Mouse (Mus musculus) adrenal gland, postnatal 4 days (tissue): ENCODE data around the gene Proca1. TPM values are rescaled to one million over a fixed set of nuclear protein-coding genes. Genes with fewer than 3 reads are reported as not detected.
"Not testable (repeated sequence)": the region's sequence is repeated elsewhere in the genome, so short reads cannot be mapped to it uniquely, and the experiment has no call there.

Experiments used
- DNase-seq, 2 experiments: peaks; one replicate each; pipeline ENCODE4 v3.0.0; 2021 to 2022; ENCODE audit warnings: low spot score in 2 of 2, mixed read lengths in 2 of 2
- total RNA-seq, 2 experiments: library from RNA; stranded (reverse); gene quantifications; 2 replicates each; pipeline ENCODE4 v1.2.3; 2021

Proca1 gene
- total RNA-seq, 2 experiments from 2014 or later = 7.9 to 8.8 TPM

DNA sequence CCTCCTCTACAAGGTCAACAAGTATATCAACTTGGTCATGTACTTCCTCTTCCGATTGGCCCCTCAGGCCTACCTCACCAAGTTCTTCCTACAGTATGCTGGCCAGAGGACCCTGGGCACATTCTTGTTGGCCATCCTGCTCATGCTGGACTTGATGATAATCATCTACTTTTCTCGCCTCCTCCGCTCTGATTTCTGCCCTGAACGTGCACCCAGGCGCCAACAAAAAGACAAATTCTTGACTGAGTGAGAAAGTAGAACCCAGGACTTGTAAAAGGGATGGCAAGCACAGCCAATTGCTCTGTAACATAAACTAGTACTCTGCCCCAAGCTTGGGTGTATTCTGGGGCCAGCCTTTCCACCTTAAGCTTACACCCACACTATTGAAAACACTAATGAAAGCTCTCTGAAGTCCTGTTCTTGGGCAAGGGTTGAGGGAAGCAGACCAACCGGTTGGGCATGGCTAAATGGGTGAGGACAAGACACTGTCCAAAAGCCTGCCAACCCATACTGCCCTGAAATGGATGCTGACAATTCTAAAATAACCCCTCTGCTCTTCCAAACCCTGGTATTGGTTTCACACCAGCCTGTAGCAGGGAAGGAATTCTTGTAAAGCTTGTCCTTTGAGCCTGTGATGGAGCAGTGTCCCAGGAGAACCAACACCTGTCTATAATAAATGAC lies 13.0 kb upstream of the Proca1 start:
- DNase-seq = no peak

DNA sequence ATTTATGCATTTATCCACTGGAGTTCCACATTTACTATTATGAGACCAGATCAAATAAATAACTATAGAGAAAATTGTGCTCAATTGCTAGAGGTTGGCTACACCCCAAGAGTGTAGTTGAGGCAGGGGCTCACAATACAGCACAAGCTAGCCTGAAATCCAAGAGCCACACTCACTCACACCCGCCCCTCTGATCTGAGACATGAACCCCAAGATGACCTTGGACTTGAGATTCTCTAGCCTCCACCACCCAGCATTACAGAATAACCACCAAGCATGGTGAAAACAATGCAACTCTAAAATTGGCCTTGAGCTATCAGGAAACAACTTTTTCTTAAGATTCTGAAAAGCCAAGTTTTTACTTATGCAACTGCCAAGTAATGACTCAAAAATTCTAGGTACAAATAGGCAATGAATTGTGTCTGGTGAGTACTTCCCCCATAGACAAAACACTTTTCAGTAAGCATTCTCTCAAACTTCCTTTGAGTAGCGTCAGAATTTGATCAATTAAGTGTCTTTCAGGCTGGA lies 11.3 kb upstream of the Proca1 start:
- DNase-seq = no peak

DNA sequence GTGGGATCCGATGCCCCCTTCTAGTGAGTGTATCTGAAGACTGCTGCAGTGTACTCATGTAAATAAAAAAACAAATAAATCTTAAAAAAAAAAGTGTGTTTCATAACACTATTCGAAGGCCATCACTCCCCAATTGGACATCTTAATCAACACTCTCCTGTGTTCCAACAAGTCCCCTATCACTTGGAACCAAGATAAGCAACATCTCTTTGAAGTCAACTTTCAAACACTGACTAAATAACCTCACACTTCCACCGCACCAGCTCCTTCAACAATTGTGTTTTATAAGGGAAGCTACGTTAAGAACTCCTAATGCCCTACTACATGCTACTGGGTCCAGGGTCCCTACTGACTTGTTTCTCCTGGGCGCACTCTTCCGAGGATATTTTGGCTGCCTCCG lies 10.7 kb upstream of the Proca1 start:
- DNase-seq = no peak

DNA sequence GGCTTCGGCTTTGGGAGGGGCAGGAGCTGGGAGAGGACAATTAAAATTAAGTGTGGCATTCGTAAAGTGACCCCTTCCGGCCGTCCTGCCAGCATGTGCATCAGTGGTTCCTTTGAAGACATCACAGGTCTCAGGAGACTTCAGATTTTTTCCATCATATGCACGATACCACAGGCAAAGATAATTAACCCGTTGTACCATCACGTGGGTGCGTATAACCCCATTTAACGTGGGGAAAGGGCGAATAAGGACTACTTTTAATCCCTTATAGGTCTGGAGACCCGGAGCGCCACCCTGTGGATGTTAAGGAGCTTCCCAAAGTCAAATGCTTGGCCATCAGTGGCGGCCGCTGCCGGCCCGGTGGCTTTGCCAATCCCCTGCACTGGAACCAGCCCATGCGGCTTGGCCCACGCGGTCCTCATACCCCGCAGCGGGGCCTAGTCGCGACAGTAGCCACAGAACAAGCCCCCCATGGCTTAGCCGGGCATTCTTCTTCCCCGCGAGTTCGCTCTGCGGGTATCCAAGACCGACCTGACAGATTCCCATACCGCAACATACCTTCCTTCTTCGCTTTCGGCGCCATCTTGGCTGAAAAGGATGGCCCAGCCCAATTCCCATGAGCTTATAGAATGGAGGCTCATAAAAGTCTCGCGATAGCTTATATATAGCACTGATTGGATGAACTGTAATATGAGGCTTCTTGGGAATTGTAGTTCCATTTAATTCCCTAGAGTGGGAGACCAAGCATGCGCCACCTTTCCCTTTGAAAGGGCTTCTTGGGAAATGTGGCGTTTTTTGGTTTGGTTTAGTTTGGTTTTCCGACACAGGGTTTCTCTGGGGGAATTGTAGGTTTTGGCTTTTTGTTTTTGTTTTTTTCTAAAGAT lies 10.0 kb upstream of the Proca1 start, which contains the start of gene Rpl23a:
Rpl23a (minus strand) TSS at position 624 of the 884 bp plus-strand sequence.
- peak; percentile 39 to 72 for DNase-seq

DNA sequence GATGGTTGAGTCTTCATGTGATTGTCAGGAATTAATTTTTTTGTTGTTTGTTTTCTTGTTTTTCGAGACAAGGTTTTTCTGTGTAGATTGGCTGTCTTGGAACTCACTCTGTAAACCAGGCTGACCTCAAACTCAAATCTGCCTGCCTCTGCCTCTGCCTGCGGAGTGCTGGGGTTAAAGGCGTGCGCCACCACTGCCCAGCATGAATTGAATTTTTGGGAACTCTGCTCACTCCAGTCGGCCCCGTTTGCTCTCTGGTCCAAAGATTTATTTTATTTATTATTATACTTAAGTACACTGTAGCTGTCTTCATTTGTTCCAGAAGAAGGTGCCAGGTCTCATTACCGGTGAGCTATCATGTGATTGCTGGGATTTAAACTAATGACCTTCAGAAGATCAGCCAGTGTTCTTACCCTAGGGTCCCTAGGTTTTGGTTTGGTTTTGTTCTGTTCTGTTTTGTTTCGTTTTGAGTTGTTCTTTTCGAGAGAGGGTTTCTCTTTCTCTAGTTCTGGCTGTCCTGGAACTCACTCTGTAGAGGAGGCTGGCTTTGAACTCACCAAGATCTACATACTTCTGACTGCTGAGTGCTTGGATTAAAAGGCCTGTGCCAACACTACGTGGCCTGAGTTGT lies 9.2 kb upstream of the Proca1 start:
- no peak for DNase-seq

DNA sequence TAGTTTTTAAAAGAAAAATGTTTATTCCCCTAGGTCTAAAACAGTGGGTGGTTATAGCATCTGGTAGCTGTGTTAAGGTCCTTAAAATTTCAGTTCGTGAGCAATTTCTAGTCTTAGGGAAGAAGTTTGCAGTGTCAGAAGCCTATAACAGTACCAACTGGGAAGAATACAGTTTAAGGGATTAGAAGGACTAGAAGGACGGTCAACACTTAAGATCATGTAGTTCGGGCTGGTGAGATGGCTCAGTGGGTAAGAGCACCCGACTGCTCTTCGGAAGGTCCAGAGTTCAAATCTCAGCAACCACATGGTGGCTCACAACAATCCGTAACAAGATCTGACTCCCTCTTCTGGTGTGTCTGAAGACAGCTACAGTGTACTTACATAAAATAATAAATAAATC lies 8.5 kb upstream of the Proca1 start:
- not testable (repeated sequence) for DNase-seq

DNA sequence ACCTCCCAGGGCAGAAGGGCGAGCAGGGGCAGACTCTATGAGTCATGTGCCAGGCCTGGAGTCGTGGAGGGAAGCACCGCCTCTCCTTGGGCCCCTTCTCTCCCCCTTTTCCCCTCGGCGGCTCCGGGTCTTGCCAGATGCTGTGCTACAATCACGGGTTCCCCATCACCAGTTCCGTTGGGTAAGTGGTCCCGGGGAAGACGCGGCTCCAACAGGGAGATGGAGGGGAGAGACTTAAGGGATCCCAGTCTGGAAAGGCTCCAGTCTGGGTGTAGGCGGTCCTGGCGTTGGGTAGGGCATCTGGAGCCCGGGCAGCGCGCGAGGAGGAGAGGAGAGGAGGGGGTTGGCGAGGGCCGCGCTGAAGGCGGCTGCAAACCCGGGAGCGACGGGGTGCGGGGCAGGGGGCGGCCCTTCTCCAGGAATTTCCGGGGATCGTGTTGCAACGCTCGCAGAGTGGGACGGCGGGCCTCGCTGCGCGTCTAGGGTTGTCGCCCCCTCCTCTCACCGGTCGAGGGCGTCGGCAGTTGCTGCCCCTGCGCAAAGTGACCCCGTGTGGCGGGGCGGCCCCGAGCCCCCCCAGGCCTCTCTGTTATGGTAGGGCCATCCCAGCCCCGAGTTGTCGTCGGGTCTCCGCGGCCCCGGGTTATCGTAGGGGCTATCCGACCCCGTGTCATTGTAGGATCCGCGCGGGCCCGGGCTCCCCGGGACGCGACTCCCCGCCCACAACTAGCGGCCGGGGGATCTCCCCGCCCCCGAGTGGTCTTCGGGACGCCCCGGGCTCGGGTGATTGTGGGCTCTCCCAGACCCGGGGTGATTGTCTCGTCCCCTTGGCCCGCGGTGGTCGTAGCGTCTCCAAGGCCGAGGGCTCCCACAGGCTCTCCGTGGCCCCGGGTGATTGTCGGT lies 4.6 kb upstream of the Proca1 start, which contains the start of gene Rab34:
Rab34 (plus strand) TSS at position 100 of the 903 bp plus-strand sequence.
- DNase-seq = peak; percentile 62 to 70

DNA sequence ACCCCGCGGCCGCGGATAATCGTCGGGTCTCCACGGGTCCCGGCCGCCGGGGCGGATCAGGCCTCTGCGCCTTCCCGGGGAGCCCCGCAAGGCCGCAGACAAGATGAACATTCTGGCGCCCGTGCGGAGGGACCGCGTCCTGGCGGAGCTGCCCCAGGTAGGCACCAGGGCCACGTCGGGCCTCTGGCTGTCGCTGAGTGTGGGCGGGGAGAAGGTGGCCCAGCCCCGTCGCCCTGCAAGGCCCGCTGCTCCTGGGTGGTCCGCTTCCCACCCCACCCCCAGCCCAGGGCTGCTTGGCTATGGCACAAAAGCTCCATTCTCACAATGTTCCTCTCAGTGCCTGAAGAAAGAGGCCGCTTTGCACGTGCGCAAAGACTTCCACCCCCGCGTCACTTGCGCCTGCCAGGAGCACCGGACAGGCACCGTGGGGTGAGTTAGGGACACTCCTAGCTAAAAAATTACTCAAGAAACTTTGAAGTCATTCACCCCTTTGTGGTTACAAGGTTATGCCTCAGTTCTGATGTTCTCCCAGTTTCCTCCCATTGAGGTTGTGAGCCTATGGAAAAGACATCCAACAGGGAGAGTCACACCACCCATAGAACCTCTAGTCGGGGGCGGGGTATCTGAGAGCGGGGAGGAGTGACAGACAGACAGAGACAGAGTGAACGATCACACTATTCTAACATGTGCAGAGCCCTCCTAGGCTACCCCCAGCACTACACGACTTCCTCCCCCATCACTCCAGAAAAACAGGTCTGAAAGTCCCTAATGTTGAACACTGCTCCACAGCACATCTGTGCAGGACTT lies 3.8 kb upstream of the Proca1 start:
- DNase-seq = peak; percentile 40 to 51

DNA sequence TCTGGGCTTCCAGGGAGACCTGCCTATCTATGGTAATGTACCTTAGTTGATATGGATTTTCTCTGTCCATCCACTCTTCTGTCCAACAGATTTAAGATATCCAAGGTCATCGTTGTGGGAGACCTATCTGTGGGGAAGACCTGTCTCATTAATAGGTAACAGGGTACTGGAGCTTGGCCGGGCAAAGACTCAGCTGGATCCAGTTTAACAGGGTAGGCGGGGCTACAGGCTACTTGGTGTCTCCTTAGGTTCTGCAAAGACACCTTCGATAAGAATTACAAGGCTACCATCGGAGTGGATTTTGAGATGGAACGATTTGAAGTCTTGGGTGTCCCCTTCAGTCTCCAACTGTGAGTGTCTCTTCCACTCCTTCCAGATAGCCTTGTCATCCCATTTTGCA lies 3.2 kb upstream of the Proca1 start:
- DNase-seq = no peak

DNA sequence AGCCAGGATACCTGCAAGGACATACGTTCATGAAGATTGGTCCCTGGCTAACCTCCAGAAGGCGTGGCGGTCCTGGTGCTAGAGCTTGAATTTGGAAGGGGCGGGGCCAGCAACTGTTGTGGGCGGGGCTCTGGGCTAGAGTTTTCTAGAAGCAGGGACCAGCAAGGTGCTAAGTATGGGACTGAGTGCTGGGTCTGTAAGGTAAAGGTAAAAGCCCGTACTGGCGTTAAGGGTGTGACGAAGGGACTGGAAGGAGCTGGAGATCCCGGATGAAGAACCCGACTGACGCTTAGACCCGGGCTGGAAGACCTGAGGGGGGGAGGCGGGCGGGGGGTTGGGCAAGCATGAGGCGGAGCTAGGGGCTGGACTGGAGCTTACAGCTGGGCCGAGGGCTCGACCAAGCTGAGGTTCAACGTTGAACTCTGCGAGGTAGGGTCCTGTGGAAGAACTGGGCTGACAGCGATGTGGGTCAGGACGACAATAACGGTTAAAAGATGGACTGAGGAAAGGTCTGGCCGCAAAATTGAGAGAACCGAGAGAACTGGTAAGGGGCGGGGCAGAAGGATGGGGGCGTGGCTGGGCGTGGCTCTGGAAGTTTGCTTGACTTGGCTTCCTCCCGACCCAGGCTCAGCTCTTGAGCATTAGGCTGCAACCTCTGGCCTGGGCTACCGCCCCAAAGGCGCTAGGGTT lies 1.4 kb downstream of the Proca1 start:
- DNase-seq = peak; percentile 54 to 67

DNA sequence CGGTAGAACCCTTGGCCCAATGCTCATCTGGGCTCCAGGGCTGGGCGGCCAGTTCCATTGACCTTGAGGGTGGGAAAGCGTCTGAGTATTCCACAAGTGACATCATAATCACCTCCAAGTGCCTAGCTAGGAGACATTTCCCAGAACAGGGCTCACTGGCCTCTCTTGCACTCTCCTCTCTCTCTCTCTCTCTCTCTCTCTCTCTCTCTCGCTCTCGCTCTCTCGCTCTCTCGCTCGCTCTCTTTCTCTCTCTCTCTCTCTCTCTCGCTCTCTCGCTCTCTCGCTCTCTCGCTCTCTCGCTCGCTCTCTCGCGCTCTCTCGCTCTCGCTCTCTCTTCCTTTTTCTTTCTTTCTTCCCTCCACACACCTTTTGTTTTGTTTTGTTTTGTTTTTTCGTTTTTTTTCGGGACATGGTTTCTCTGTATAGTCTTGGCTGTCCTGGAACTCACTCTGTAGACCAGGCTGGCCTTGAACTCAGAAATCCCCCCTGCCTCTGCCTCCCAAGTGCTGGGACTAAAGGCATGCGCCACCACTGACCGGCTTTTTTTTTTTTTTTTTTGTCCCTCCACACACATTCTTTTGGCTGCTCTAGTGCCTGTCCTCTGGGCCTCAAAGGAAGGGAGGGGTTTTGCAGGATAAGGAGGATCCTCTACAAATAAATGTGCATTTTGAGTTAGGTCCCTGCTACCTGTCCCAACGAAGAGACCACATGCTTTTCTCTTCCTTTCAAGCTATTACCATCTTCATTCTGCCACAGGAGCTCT lies 2.1 kb downstream of the Proca1 start:
- DNase-seq = no peak

DNA sequence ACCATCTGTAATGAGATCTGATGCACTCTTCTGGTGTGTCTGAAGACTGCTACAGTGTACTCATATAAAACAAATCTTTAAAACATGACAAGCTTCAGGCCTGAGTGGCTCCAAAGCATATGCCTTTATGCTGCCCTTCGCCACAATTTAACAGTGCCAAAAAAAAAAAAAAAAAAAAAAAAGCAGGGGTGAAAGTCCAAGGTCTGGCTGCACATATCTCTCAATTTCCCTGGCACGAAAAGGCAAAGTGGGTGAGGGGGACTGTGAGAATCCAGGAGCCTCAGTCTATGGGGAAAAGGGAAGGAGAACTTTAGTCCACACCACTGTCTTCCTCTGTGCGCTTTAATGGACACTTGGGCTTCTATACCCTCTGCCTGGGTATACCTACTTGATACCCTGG lies 9.2 kb downstream of the Proca1 start:
- no peak for DNase-seq

DNA sequence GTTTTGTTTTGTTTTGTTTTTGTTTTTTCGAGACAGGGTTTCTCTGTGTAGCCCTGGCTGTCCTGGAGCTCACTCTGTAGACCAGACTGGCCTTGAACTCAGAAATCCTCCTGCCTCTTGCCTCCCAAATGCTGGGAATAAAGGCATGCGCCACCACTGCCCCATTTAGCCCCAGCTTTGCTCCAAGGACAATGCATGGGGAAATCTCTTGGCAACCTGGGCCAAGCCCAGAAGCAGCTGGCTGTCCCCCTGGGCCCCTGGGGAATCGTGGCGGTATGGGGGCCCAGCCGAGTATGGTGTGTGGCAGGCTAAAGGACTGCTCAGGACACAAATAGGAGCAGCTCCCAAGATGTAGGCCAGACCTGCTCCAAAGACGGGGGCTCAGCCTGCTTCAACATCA lies 11.1 kb downstream of the Proca1 start:
- DNase-seq = no peak

DNA sequence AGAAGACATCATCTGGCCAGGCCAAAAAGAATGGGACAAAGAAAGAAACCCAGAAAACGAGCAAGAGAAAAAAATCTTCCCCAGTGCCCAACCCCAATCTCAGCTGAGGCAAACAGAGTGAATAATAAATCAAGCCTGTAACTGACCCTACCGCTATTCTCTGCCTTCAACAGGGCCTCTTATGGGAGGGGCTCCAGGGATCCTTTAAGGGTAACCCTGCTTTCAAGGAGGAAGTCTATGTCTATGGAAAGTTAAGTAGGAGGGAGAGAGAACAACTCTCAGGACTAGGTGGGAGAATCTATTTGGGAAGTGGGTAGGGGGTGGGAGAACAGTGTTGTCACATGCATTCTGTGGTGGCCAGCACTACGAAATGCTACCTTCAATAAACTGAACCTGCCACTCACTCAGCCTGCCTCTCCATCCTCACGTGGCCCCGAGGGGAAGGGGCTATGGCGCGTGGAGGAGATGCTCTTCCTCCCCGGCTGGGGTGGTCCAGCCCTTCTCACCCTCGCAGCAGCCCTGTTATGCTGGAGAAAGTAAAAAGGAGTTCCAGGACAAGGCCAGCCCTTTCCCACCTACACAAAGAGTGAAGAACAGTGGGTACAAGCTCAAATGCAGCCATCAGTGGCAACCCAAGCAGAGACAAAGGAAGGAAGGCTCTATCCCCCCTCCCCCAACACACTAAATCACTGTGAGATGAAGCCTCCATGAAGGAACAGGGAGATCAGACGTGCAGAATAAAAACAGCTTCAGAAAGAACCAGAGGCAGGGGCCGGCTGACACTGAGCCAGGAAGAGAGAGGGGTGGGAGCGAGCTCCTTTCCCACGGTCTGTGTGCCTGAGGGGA lies 12.4 kb downstream of the Proca1 start:
- no peak for DNase-seq

DNA sequence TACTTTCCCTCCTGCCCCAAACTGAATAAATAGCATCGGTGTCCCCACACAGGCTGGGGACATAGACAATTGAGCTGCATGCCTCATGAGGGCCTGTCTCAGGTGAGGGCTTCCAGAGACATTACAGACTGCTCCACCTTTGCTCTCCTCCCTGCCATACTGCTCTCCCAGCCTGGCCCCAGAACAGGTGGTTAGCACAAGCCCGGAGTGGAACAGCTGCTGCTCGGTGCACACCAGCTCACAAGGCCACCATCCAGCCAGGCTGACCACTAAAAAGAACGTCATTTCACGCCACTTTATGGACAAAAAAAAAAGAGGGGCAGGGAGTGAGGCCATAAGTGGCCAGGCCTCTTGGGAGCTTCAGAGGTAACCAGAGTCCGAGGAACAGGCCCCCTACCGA lies 14.0 kb downstream of the Proca1 start:
- DNase-seq = no peak

DNA sequence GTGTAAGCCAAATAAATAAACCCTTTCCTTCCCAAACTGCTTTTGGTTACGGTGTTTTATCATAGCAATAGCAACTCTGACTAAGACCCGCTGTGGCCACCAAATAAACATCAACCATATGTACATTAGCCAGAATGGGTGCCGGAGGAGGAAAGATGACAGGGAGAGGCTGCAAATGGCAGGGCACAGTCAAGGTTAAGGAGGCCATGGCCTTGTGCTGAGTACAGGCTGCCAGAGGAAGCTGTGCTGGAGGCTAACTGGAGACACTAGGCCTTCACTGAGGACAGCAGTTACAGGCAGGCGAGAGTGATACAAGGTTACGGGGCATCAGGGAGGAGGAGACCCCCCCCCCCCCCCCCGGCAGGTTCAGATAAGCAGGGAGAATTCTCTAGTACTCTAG lies 16.7 kb downstream of the Proca1 start:
- DNase-seq = no peak

DNA sequence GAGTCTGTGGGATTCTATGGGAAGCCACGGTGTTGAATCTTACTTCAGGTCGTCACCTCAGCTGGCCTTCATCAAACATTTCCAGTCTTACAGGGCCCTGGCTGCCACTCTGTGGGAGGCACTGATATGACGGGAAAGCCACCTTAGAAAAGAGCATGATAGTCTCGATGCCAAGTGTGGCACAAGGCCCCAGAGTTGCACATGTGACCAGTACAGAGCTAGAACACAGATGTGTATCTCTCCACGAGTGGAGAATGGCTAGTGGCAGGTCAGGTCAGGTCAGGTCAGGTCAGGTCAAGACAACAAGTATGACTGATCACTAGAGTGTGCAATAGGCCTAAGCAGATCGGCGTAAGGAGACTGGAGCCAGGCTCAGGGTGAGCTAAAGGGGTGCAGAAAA lies 17.4 kb downstream of the Proca1 start:
- DNase-seq = no peak
